Mouse (Mus musculus) megakaryocyte, embryonic 14.5 days (primary cell): Measurements from ENCODE around the gene Kcnh3. TPM values are rescaled to one million over a fixed set of nuclear protein-coding genes. Genes with fewer than 3 reads are reported as not detected.

Experiments used
- H3K27me3 ChIP-seq: replicated peaks from 2 replicates; pipeline ENCODE3; 2012; ENCODE audit warnings: inconsistent platforms
- H3K36me3 ChIP-seq: replicated peaks from 2 replicates; pipeline ENCODE3; 2012; ENCODE audit warnings: low read length, inconsistent platforms, mixed read lengths
- H3K4me1 ChIP-seq: 2 replicates; pipeline ENCODE4 v1.6.1; 2012; ENCODE audit warnings: inconsistent platforms
- H3K4me3 ChIP-seq: replicated peaks from 2 replicates; pipeline ENCODE3; 2012; ENCODE audit warnings: moderate library complexity, mild to moderate bottlenecking, inconsistent platforms
- H3K9me3 ChIP-seq: 2 replicates; pipeline ENCODE4 v1.6.1; 2012; ENCODE audit warnings: inconsistent platforms
- FLI1 ChIP-seq: IDR thresholded peaks from 2 replicates; pipeline ENCODE4 v1.6.1; 2012; ENCODE audit warnings: low read length, inconsistent platforms, mixed read lengths
- GATA1 ChIP-seq: IDR thresholded peaks from 3 replicates; pipeline ENCODE4 v1.6.1; 2012; ENCODE audit warnings: mixed read lengths, low read length, inconsistent platforms, borderline replicate concordance
- polyA plus RNA-seq: library from polyadenylated mRNA; stranded (reverse); fragments of >175 nt; gene quantifications from 2 replicates; pipeline ENCODE4 v1.2.3, GENCODE M21; 2012; ENCODE audit warnings: low replicate concordance; ENCODE audit not compliant: insufficient read depth

Gene Kcnh3
- polyA plus RNA-seq, 1 experiment = not detected

GRCm38 (mm10) chr15:99217630-99218029, 7.0 kb upstream of the Kcnh3 start:
- peaks cover 12% of the 10 kb centered on the region for H3K36me3 ChIP-seq
- H3K9me3 ChIP-seq = no peaks in the 10 kb centered on the region

GRCm38 (mm10) chr15:99221315-99221952, 3.2 kb upstream of the Kcnh3 start:
- Histone ChIP-seq H3K27me3 (peaks cover 77% of the 10 kb centered on the region), H3K9me3 (no peaks in the 10 kb centered on the region; the same call in 1 of the 2 replicates), H3K36me3 (no peaks in the 10 kb centered on the region), H3K4me1 (peaks cover 59% of the 10 kb centered on the region), H3K4me3 (no peak overlapping the region)
- TF ChIP-seq FLI1 = no peak
- no peak for TF ChIP-seq GATA1

More at GRCm38 (mm10) chr15:99217630-99218029, 7.0 kb upstream of the Kcnh3 start:
- Histone ChIP-seq H3K4me3 (no peak overlapping the region), H3K4me1 (peaks cover 31% of the 10 kb centered on the region), H3K27me3 (peaks cover 39% of the 10 kb centered on the region)
- TF ChIP-seq GATA1 = no peak
- TF ChIP-seq FLI1 = no peak

GRCm38 (mm10) chr15:99222794-99223584, 1.7 kb upstream of the Kcnh3 start:
- H3K4me3 ChIP-seq = peak overlapping the region; percentile 90
- no peaks in the 10 kb centered on the region for H3K36me3 ChIP-seq
- TF ChIP-seq FLI1 (no peak), GATA1 (no peak)
- peaks cover 55% of the 10 kb centered on the region for H3K4me1 ChIP-seq
- H3K27me3 ChIP-seq = peaks cover 89% of the 10 kb centered on the region
- no peaks in the 10 kb centered on the region; the same call in 1 of the 2 replicates for H3K9me3 ChIP-seq

GRCm38 (mm10) chr15:99223585-99224207, 965 bp upstream of the Kcnh3 start:
- Histone ChIP-seq H3K36me3 (no peaks in the 10 kb centered on the region), H3K4me3 (peak overlapping the region; percentile 90), H3K9me3 (no peaks in the 10 kb centered on the region; the same call in 1 of the 2 replicates), H3K27me3 (peaks cover 93% of the 10 kb centered on the region), H3K4me1 (peaks cover 58% of the 10 kb centered on the region)
- TF ChIP-seq GATA1 = no peak
- no peak for TF ChIP-seq FLI1

GRCm38 (mm10) chr15:99225081-99225810, 585 bp downstream of the Kcnh3 start:
- H3K4me3 ChIP-seq = peak overlapping the region; percentile 46
- TF ChIP-seq FLI1 (no peak), GATA1 (no peak)
- H3K27me3 ChIP-seq = peaks cover 96% of the 10 kb centered on the region

GRCm38 (mm10) chr15:99226090-99226489, 1.4 kb downstream of the Kcnh3 start:
- Histone ChIP-seq H3K36me3 (no peaks in the 10 kb centered on the region), H3K4me1 (peaks cover 65% of the 10 kb centered on the region), H3K27me3 (peaks cover 97% of the 10 kb centered on the region), H3K4me3 (no peak overlapping the region), H3K9me3 (no peaks in the 10 kb centered on the region; the same call in 1 of the 2 replicates)
- TF ChIP-seq FLI1 (no peak), GATA1 (no peak)

More at GRCm38 (mm10) chr15:99225081-99225810, 585 bp downstream of the Kcnh3 start:
- Histone ChIP-seq H3K9me3 (no peaks in the 10 kb centered on the region; the same call in 1 of the 2 replicates), H3K4me1 (peaks cover 65% of the 10 kb centered on the region), H3K36me3 (no peaks in the 10 kb centered on the region)

GRCm38 (mm10) chr15:99231998-99232397, 7.3 kb downstream of the Kcnh3 start:
- Histone ChIP-seq H3K36me3 (no peaks in the 10 kb centered on the region), H3K4me1 (peaks cover 11% of the 10 kb centered on the region; the same call in 1 of the 2 replicates), H3K9me3 (no peaks in the 10 kb centered on the region), H3K4me3 (no peak overlapping the region), H3K27me3 (peaks cover 91% of the 10 kb centered on the region)
- TF ChIP-seq FLI1 (no peak), GATA1 (no peak)

- Histone ChIP-seq H3K9me3 (no peaks in the 10 kb centered on the region), H3K27me3 (peaks cover 82% of the 10 kb centered on the region), H3K4me3 (no peak overlapping the region), H3K4me1 (peaks cover 9% of the 10 kb centered on the region; the same call in 1 of the 2 replicates), H3K36me3 (no peaks in the 10 kb centered on the region)
- TF ChIP-seq FLI1 = no peak
- TF ChIP-seq GATA1 = no peak
Measured at GRCm38 (mm10) chr15:99233719-99234118, 9.1 kb downstream of the Kcnh3 start.
